Mouse (Mus musculus): ENCODE results near the gene Rrp12.

DNA sequence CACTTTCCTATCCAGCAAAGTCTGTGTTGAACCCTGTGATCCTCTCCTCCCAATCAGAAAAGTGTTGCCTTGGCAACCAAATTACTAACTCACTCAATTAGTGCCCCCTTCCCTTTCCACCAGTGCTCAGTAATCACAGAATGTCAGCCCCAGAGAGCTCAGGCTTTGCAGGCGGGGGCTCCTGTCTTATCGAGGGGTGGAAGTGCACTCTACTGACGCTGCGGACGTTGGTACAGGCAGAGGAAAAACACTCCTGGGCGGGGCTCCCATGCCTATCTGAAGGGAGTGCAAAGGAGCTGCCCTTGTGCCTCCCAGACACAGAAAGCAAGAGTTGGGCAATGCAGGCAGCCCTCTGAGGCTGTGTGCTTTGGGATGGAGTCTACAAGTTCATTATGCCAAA, 60.2 kb downstream of the Rrp12 start:
- no peak for TF ChIP-seq POLR2A (IDR thresholded peaks at IDR 0.05; ENCODE audit: low read depth, low read length)
- no peak for TF ChIP-seq CTCF (conservative IDR thresholded peaks at IDR 0.05; ENCODE audit: insufficient read depth, insufficient read length, low read depth, low read length)
